Mouse (Mus musculus): ENCODE measurements around the gene Armc2. TPM values are rescaled to one million over a fixed set of nuclear protein-coding genes. Genes with fewer than 3 reads are reported as not detected.

Armc2 gene
- polyA plus RNA-seq, 1 experiment from 2014 or later, result 1.1 TPM

GRCm38 (mm10) chr10:41988930-41989329, 29.3 kb downstream of the Armc2 start:
- 0 out of 2 replicates have a peak, but pooled peaks cover 8% of the 10 kb centered on the region for H3K4me1 ChIP-seq (ENCODE audit: insufficient read depth, low read depth, low read length)
- no peak for DNase-seq (ENCODE audit: low spot score)
- no peak overlapping the region for H3K27ac ChIP-seq (ENCODE audit: low read length)
- WGBS, result 93% methylated on average over 3 of the region's 3 CpGs
- TF ChIP-seq EP300 (IDR thresholded peaks at IDR 0.05), result no peak
- TF ChIP-seq CTCF (IDR thresholded peaks at IDR 0.05), result no peak
- no peaks in the 10 kb centered on the region for H3K9me3 ChIP-seq (ENCODE audit: low read length)
- H3K4me2 ChIP-seq (replicated peaks; ENCODE audit: low read depth, low read length), result no peak overlapping the region
- no peaks in the 10 kb centered on the region for H3K36me3 ChIP-seq (ENCODE audit: insufficient read depth, low read length)
- H3K9ac ChIP-seq (replicated peaks; ENCODE audit: low read depth), result no peak overlapping the region
- no peak overlapping the region for H3K4me3 ChIP-seq (ENCODE audit: low read depth, low read length)
- no peaks in the 10 kb centered on the region for H3K27me3 ChIP-seq (replicated peaks; ENCODE audit: insufficient read depth, low read length)
- ATAC-seq, result no peak

- ATAC-seq (no peak), DNase-seq (ENCODE audit: low spot score) (no peak)
- Histone ChIP-seq H3K27me3 (replicated peaks; ENCODE audit: insufficient read depth, low read length) (no peaks in the 10 kb centered on the region), H3K9ac (replicated peaks; ENCODE audit: low read depth) (no peak overlapping the region), H3K4me2 (replicated peaks; ENCODE audit: low read depth, low read length) (no peak overlapping the region), H3K4me1 (ENCODE audit: insufficient read depth, low read depth, low read length) (no peaks in the 10 kb centered on the region), H3K4me3 (ENCODE audit: low read depth, low read length) (no peak overlapping the region), H3K27ac (ENCODE audit: low read length) (no peak overlapping the region), H3K36me3 (ENCODE audit: insufficient read depth, low read length) (no peaks in the 10 kb centered on the region), H3K9me3 (ENCODE audit: low read length) (no peaks in the 10 kb centered on the region)
- TF ChIP-seq EP300 (IDR thresholded peaks at IDR 0.05), result no peak
- TF ChIP-seq CTCF (IDR thresholded peaks at IDR 0.05), result no peak
- WGBS, result 67% methylated on average over 8 of the region's 8 CpGs
Measured at GRCm38 (mm10) chr10:41986126-41986525, 32.1 kb downstream of the Armc2 start.

GRCm38 (mm10) chr10:41984221-41984620, 34.0 kb downstream of the Armc2 start:
- DNase-seq (ENCODE audit: low spot score) (no peak), ATAC-seq (no peak)
- Histone ChIP-seq H3K36me3 (ENCODE audit: insufficient read depth, low read length) (no peaks in the 10 kb centered on the region), H3K27me3 (replicated peaks; ENCODE audit: insufficient read depth, low read length) (no peaks in the 10 kb centered on the region), H3K4me3 (ENCODE audit: low read depth, low read length) (no peak overlapping the region), H3K9me3 (ENCODE audit: low read length) (no peaks in the 10 kb centered on the region), H3K4me1 (ENCODE audit: insufficient read depth, low read depth, low read length) (no peaks in the 10 kb centered on the region), H3K9ac (replicated peaks; ENCODE audit: low read depth) (no peak overlapping the region), H3K4me2 (replicated peaks; ENCODE audit: low read depth, low read length) (no peak overlapping the region), H3K27ac (ENCODE audit: low read length) (no peak overlapping the region)
- 84% methylated on average over 6 of the region's 6 CpGs for WGBS
- no peak for TF ChIP-seq CTCF (IDR thresholded peaks at IDR 0.05)
- TF ChIP-seq EP300 (IDR thresholded peaks at IDR 0.05), result no peak

DNA sequence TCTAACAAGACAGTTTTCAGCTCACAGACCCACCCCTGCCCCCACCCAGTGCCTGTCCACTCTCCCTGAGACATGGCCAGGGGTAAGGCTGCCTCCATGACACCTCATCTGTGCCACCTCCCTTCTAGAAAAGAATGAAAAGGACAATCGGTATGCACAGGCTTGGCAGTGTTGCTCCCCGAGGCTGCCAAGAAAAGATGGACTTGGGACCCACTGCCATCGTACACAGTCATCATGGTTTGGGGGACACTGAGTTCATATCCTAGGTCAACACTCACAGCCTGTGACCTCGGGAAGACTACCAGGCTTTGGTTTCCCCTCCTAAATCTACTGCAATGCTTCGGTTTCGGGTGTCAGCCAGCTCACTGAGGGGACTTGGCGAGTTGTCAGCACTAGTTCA, 35.4 kb downstream of the Armc2 start:
- 45% methylated on average over 7 of the region's 7 CpGs for WGBS
- DNase-seq (ENCODE audit: low spot score) (no peak), ATAC-seq (0 out of 2 replicates have a peak, but pooled peaks have one; percentile 27)
- no peak overlapping the region for H3K4me2 ChIP-seq (replicated peaks; ENCODE audit: low read depth, low read length)
- no peaks in the 10 kb centered on the region for H3K4me1 ChIP-seq (ENCODE audit: insufficient read depth, low read depth, low read length)
- no peak overlapping the region for H3K27ac ChIP-seq (ENCODE audit: low read length)
- no peaks in the 10 kb centered on the region for H3K36me3 ChIP-seq (ENCODE audit: insufficient read depth, low read length)
- no peaks in the 10 kb centered on the region for H3K9me3 ChIP-seq (ENCODE audit: low read length)
- TF ChIP-seq EP300 (IDR thresholded peaks at IDR 0.05) (no peak), CTCF (IDR thresholded peaks at IDR 0.05) (no peak)
- no peak overlapping the region for H3K9ac ChIP-seq (replicated peaks; ENCODE audit: low read depth)
- no peak overlapping the region for H3K4me3 ChIP-seq (ENCODE audit: low read depth, low read length)
- no peaks in the 10 kb centered on the region for H3K27me3 ChIP-seq (replicated peaks; ENCODE audit: insufficient read depth, low read length)

- Histone ChIP-seq H3K9me3 (ENCODE audit: low read length) (no peaks in the 10 kb centered on the region), H3K9ac (replicated peaks; ENCODE audit: low read depth) (no peak overlapping the region), H3K4me2 (replicated peaks; ENCODE audit: low read depth, low read length) (no peak overlapping the region), H3K27ac (ENCODE audit: low read length) (no peak overlapping the region), H3K4me1 (ENCODE audit: insufficient read depth, low read depth, low read length) (no peaks in the 10 kb centered on the region), H3K36me3 (ENCODE audit: insufficient read depth, low read length) (no peaks in the 10 kb centered on the region), H3K4me3 (ENCODE audit: low read depth, low read length) (no peak overlapping the region), H3K27me3 (replicated peaks; ENCODE audit: insufficient read depth, low read length) (no peaks in the 10 kb centered on the region)
- DNase-seq (ENCODE audit: low spot score) (peak; percentile 94), ATAC-seq (peak; percentile 90)
- 14% methylated on average over 6 of the region's 6 CpGs for WGBS
- TF ChIP-seq EP300 (IDR thresholded peaks at IDR 0.05) (peak; percentile 48), CTCF (IDR thresholded peaks at IDR 0.05) (peak; percentile 77)
Measured at GRCm38 (mm10) chr10:41980772-41981383, 37.4 kb downstream of the Armc2 start.

- DNase-seq (ENCODE audit: low spot score), result no peak
- TF ChIP-seq CTCF (IDR thresholded peaks at IDR 0.05) (no peak), EP300 (IDR thresholded peaks at IDR 0.05) (no peak)
- no peak overlapping the region for H3K4me2 ChIP-seq (replicated peaks; ENCODE audit: low read depth, low read length)
- no peaks in the 10 kb centered on the region for H3K36me3 ChIP-seq (ENCODE audit: insufficient read depth, low read length)
- 67% methylated on average over 7 of the region's 7 CpGs for WGBS
- no peak for ATAC-seq
- no peak overlapping the region for H3K9ac ChIP-seq (replicated peaks; ENCODE audit: low read depth)
- no peak overlapping the region for H3K4me3 ChIP-seq (ENCODE audit: low read depth, low read length)
- no peaks in the 10 kb centered on the region for H3K27me3 ChIP-seq (replicated peaks; ENCODE audit: insufficient read depth, low read length)
- no peaks in the 10 kb centered on the region for H3K4me1 ChIP-seq (ENCODE audit: insufficient read depth, low read depth, low read length)
- no peak overlapping the region for H3K27ac ChIP-seq (ENCODE audit: low read length)
- H3K9me3 ChIP-seq (ENCODE audit: low read length), result no peaks in the 10 kb centered on the region
Measured at GRCm38 (mm10) chr10:41978403-41979234, 39.6 kb downstream of the Armc2 start.

Data from lung, postnatal 0 days (tissue).